Mouse (Mus musculus) liver, embryonic 11.5 days (tissue): ENCODE measurements around the gene Pax7. TPM values are rescaled to one million over a fixed set of nuclear protein-coding genes. Genes with fewer than 3 reads are reported as not detected.

Experiments
- ATAC-seq: fragments of 200-750 bp; cut with Nextera tagmentation; replicated peaks from 2 replicates; pipeline ENCODE4 v1.8.0; 2017; ENCODE audit warnings: moderate number of reproducible peaks, mild to moderate bottlenecking, moderate TSS enrichment, moderate library complexity; ENCODE audit not compliant: low FRiP score
- DNase-seq: peaks from one replicate; pipeline ENCODE4 v3.0.0-alpha.2; 2017; ENCODE audit warnings: low spot score
- H3K27ac ChIP-seq: fragments of 300-500 bp; sonication (generic); 2 replicates; pipeline ENCODE4 v1.5.1; 2014; ENCODE audit warnings: mild to moderate bottlenecking, low read depth, low read length, control low read depth
- H3K27me3 ChIP-seq: fragments of 300-500 bp; sonication (generic); replicated peaks from 2 replicates; pipeline ENCODE4 v1.6.1; 2014; ENCODE audit warnings: low read length, mixed read lengths; ENCODE audit not compliant: control insufficient read depth, insufficient read depth
- H3K36me3 ChIP-seq: fragments of 300-500 bp; sonication (generic); 2 replicates; pipeline ENCODE4 v1.6.1; 2014; ENCODE audit warnings: mild to moderate bottlenecking, low read length, moderate library complexity, mixed read lengths; ENCODE audit not compliant: control insufficient read depth, insufficient read depth
- H3K4me1 ChIP-seq: fragments of 300-500 bp; sonication (generic); replicated peaks from 2 replicates; pipeline ENCODE4 v1.6.1; 2014; ENCODE audit warnings: low read length, mixed read lengths; ENCODE audit not compliant: control insufficient read depth, insufficient read depth
- H3K4me2 ChIP-seq: fragments of 300-500 bp; sonication (generic); 2 replicates; pipeline ENCODE4 v1.6.1; 2014; ENCODE audit warnings: mild to moderate bottlenecking, control low read depth, moderate library complexity
- H3K4me3 ChIP-seq: fragments of 300-500 bp; sonication (generic); 2 replicates; pipeline ENCODE4 v1.5.1; 2014; ENCODE audit warnings: low read depth, low read length, control low read depth
- H3K9ac ChIP-seq: fragments of 300-500 bp; sonication (generic); 2 replicates; pipeline ENCODE4 v1.6.1; 2014; ENCODE audit warnings: low read depth, low read length, control low read depth
- H3K9me3 ChIP-seq: fragments of 300-500 bp; sonication (generic); 2 replicates; pipeline ENCODE4 v1.6.1; 2016; ENCODE audit warnings: low read length, inconsistent platforms, mixed read lengths; ENCODE audit not compliant: control insufficient read depth
- WGBS: fragments of 180-500 bp; shearing (Covaris S2); extraction: QIAGEN DNeasy Blood & Tissue Kit; methylation state at CpG from one replicate; pipeline ENCODE4 v1.1.7; 2014; 5-methylcytosine and 5-hydroxymethylcytosine counted together
- polyA plus RNA-seq: library from polyadenylated mRNA; unstranded; fragments of >200 nt; fragmentation: Nextera tagmentation; extraction: Ambion mirVana; gene quantifications from 2 replicates; pipeline ENCODE4 v1.2.1, GENCODE M21; 2014

The Pax7 gene
- polyA plus RNA-seq, 1 experiment from 2014 or later = 0.19 TPM

- peak overlapping the region; percentile 31 for H3K4me2 ChIP-seq
- ATAC-seq (no peak), DNase-seq (no peak)
- no peaks in the 10 kb centered on the region for H3K9me3 ChIP-seq
- peaks cover 99% of the 10 kb centered on the region for H3K27me3 ChIP-seq
- no peak overlapping the region for H3K4me3 ChIP-seq
- WGBS = 1% methylated on average over 63 of the region's 65 CpGs
- H3K36me3 ChIP-seq = no peaks in the 10 kb centered on the region
- no peak overlapping the region for H3K9ac ChIP-seq
- no peaks in the 10 kb centered on the region for H3K4me1 ChIP-seq
- H3K27ac ChIP-seq = no peak overlapping the region
These were observed 11.7 kb downstream of the Pax7 start for GRCm38 (mm10) chr4:139821491-139822160.

GRCm38 (mm10) chr4:139821071-139821470, 12.3 kb downstream of the Pax7 start:
- ATAC-seq (no peak), DNase-seq (no peak)
- Histone ChIP-seq H3K9me3 (no peaks in the 10 kb centered on the region), H3K4me1 (no peaks in the 10 kb centered on the region), H3K4me2 (peak overlapping the region; percentile 31), H3K9ac (no peak overlapping the region), H3K4me3 (no peak overlapping the region), H3K36me3 (no peaks in the 10 kb centered on the region), H3K27me3 (peaks cover 99% of the 10 kb centered on the region), H3K27ac (no peak overlapping the region)
- WGBS = 2% methylated on average over 22 of the region's 22 CpGs

- H3K4me1 ChIP-seq = no peaks in the 10 kb centered on the region
- no peak overlapping the region for H3K4me3 ChIP-seq
- DNase-seq (no peak), ATAC-seq (no peak)
- WGBS = 3% methylated on average over 9 of the region's 9 CpGs
- H3K9ac ChIP-seq = no peak overlapping the region
- peaks cover 96% of the 10 kb centered on the region for H3K27me3 ChIP-seq
- no peak overlapping the region for H3K27ac ChIP-seq
- H3K9me3 ChIP-seq = no peaks in the 10 kb centered on the region
- H3K4me2 ChIP-seq = no peak overlapping the region
- no peaks in the 10 kb centered on the region for H3K36me3 ChIP-seq
These were observed 13.8 kb downstream of the Pax7 start for GRCm38 (mm10) chr4:139819411-139820030.

- no peak overlapping the region for H3K4me2 ChIP-seq
- no peak overlapping the region for H3K4me3 ChIP-seq
- H3K27ac ChIP-seq = no peak overlapping the region
- no peak for DNase-seq
- WGBS = 8% methylated on average over 7 of the region's 7 CpGs
- H3K9me3 ChIP-seq = no peaks in the 10 kb centered on the region
- H3K9ac ChIP-seq = no peak overlapping the region
- no peak for ATAC-seq
- H3K27me3 ChIP-seq = peaks cover 96% of the 10 kb centered on the region
- no peaks in the 10 kb centered on the region for H3K4me1 ChIP-seq
- H3K36me3 ChIP-seq = no peaks in the 10 kb centered on the region
These were observed 15.2 kb downstream of the Pax7 start for GRCm38 (mm10) chr4:139818163-139818562.

- no peaks in the 10 kb centered on the region for H3K9me3 ChIP-seq
- H3K9ac ChIP-seq = no peak overlapping the region
- H3K27me3 ChIP-seq = peaks cover 97% of the 10 kb centered on the region
- ATAC-seq = no peak
- no peak overlapping the region for H3K4me2 ChIP-seq
- no peak overlapping the region for H3K27ac ChIP-seq
- H3K4me1 ChIP-seq = no peaks in the 10 kb centered on the region
- no peak for DNase-seq
- H3K4me3 ChIP-seq = no peak overlapping the region
- 9% methylated on average over 8 of the region's 9 CpGs for WGBS
- no peaks in the 10 kb centered on the region for H3K36me3 ChIP-seq
These were observed 19.9 kb downstream of the Pax7 start for GRCm38 (mm10) chr4:139813371-139813960.

- Histone ChIP-seq H3K4me2 (no peak overlapping the region), H3K4me1 (no peaks in the 10 kb centered on the region), H3K36me3 (no peaks in the 10 kb centered on the region), H3K27me3 (peaks cover 93% of the 10 kb centered on the region), H3K9ac (no peak overlapping the region), H3K4me3 (no peak overlapping the region), H3K9me3 (no peaks in the 10 kb centered on the region), H3K27ac (no peak overlapping the region)
- ATAC-seq (no peak), DNase-seq (no peak)
- WGBS = 47% methylated on average over 4 of the region's 4 CpGs
These were observed 21.4 kb downstream of the Pax7 start for GRCm38 (mm10) chr4:139811901-139812300.

GRCm38 (mm10) chr4:139811475-139811874, 21.9 kb downstream of the Pax7 start:
- ATAC-seq = no peak
- Histone ChIP-seq H3K4me2 (no peak overlapping the region), H3K4me1 (no peaks in the 10 kb centered on the region), H3K27ac (no peak overlapping the region), H3K27me3 (peaks cover 93% of the 10 kb centered on the region), H3K9me3 (no peaks in the 10 kb centered on the region), H3K36me3 (no peaks in the 10 kb centered on the region), H3K4me3 (no peak overlapping the region), H3K9ac (no peak overlapping the region)
- 44% methylated on average over 5 of the region's 5 CpGs for WGBS
- DNase-seq = no peak

- no peak overlapping the region for H3K27ac ChIP-seq
- peaks cover 93% of the 10 kb centered on the region for H3K27me3 ChIP-seq
- WGBS = 7% methylated on average over 22 of the region's 22 CpGs
- ATAC-seq = no peak
- H3K4me2 ChIP-seq = peak overlapping the region; percentile 17; the same call in 1 of the 2 replicates
- H3K36me3 ChIP-seq = no peaks in the 10 kb centered on the region
- no peaks in the 10 kb centered on the region for H3K9me3 ChIP-seq
- no peak overlapping the region for H3K4me3 ChIP-seq
- no peak for DNase-seq
- no peaks in the 10 kb centered on the region for H3K4me1 ChIP-seq
- no peak overlapping the region for H3K9ac ChIP-seq
These were observed 22.4 kb downstream of the Pax7 start for GRCm38 (mm10) chr4:139810762-139811438.
